Mouse (Mus musculus): Measurements from ENCODE around the gene Actr3.

- TF ChIP-seq GATA1 (IDR thresholded peaks at IDR 0.05; ENCODE audit: borderline replicate concordance, low read length) (no peak), CTCF (IDR thresholded peaks at IDR 0.05; ENCODE audit: low read depth, low read length) (peak; percentile 95), POLR2AphosphoS5 (IDR thresholded peaks at IDR 0.05; ENCODE audit: insufficient replicate concordance, low read depth, low read length) (no peak)
Observed at GRCm38 (mm10) chr1:125370779-125371178, 64.7 kb downstream of the Actr3 start.
